Mouse (Mus musculus) kidney, postnatal 10 days (tissue): ENCODE data around the gene Xrn1.
A peak's percentile ranks its signal among the peaks of the same experiment; 100 is the strongest.
"Not testable (repeated sequence)": the region's sequence is repeated elsewhere in the genome, so short reads cannot be mapped to it uniquely, and the experiment has no call there.

ENCODE experiments used
- DNase-seq: peaks from one replicate; pipeline ENCODE4 v3.0.0; 2021; ENCODE audit warnings: mixed read lengths

Gene Xrn1

DNA sequence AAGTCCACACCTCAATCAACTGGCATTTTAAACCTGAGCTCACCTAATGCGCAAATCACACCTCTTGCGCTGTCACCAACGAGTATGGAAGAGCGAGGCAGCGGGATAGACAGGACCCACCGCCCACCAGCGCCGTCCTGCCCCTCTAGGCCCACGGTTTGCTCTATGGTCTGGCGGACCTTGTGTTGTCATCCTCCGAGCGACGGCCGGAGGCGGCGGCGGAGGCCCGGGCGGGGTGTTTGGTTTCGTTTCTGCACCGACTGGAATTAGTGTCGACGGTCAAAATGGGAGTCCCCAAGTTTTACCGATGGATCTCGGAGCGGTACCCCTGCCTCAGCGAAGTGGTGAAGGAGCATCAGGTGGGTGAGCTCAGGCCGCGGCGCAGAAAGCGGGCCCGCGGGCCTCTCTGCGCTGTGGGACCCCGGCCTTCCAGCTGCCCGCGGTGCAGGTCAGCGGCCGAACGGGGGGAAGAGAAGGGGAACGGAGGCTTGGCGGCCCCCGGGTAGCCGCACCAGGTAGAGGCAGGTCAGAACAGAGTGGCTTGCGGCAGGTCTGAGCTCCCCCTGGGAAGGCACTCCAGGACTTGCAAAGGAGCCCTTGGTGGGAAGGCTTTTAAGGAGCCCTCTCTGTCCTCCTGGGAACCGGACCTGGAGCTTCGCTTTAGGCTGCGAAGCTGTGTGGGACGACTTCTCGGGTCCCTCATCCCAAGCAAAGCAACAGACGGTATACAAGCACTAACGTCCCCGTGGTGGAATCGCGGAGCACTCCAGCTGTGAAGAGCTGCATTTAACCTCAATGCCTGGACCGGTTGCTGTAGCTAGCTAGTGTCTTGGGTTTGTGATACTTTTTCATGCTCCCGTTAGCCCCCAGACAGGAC is at the start of gene Xrn1:
Gene Xrn1, plus strand, starts transcription at position 176 of the 877 bp plus-strand sequence.
- peak; percentile 96 for DNase-seq

DNA sequence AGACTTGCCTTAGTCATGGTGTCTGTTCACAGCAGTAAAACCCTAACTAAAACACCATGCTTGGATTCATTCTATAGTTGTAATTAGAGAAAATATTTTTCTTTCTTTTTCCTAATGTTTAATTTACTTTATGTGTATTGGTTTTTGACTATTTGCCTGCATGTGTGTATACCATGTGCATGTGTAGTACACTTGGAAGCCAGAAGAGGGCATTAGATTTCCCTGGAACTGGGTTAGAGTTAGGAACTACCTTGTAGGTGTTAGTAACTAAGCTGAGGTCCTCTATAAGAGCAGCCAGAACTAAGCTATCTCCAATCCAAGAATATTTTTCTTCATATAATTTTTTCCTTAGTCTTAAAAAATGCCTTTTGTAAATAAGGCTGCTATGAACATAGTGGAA is 21.7 kb upstream of the Xrn1 start:
- no peak for DNase-seq

DNA sequence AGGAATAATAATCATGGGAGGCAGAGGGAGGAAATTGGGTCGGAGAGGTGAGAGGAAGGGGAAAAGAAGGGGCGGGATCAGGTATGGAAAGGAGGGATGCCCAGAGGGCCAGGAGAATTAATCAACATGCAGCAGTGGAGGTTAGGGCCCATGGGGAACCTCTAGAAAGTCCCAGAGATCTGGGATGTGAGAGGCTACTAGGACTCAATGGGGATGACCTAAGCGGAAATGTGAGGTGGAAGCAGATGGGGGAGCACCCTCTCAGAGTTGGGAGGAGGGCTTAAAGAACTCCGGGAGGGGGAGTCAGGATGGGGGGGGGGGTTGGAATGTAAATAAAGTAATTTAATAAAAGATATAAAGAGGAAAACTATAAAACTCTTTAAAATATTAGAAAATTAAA is 902 bp upstream of the Xrn1 start:
- no peak for DNase-seq

DNA sequence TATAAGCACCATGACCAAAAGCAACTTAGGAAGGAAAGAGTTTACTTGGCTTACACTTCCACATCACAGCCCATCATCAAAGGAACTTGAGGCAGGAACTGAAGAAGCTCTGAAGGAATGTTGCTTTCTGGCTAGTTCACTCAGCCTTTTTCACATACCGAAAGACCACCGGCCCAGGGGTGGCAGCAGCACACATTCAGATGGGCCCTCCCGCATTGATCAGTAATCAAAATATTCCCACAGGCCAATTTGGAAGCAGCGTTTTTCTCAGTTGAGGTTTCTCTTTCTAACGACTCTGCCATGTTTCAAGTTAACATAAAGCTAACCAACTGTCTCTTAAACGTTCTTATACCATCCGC is 355 bp upstream of the Xrn1 start:
- peak; percentile 38 for DNase-seq

DNA sequence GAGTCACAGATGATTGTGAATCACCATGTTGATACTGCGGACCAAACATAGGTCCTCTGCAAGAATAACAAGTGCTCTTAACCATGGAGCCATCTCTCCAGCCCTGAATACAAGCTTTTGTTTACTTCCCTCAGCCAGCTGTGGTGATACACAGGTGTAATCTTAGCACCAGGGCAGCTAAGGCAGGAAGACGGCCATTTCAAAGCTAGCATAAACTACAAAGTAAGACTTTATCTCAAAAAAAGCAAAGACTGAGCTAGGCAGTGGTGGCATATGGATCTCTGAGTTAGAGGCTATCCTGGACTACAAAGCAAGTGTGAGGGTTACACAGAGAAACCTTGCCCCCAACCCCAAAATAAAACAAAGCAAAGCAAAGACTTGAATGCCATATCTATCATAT is 3.1 kb downstream of the Xrn1 start:
- DNase-seq, result no peak

DNA sequence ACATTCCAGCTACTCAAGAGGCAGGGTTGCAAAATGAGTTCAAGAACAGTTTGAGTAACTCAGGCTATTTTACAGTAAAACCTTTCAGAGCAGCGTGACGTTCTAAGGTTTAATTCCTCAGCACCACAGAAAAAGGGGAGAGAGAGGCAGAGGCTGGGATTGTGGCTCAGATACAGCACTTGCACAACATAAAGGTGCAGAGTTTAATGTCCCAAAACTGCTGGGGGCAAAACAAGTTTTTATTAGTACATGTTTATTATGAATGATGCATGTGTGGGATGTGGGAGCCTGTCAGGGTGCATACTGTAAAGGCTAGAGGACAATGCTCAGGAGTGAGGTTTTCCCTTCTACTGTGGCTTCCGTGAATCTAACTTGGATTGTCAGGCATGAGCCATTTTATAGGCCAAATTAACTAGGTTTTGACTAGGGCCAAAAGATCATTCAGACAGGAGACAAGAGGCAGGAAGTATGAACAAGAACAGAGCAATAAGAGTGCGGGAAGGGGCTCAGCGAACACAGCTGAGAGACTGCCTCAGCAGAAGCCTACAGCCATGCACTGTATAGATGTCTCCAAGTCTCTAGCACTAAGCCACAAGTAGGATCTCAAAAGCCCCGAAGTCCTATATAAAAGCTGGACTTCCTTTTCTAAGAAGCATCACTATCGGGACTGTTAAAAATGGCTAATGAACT is 3.6 kb downstream of the Xrn1 start:
- DNase-seq, result no peak

DNA sequence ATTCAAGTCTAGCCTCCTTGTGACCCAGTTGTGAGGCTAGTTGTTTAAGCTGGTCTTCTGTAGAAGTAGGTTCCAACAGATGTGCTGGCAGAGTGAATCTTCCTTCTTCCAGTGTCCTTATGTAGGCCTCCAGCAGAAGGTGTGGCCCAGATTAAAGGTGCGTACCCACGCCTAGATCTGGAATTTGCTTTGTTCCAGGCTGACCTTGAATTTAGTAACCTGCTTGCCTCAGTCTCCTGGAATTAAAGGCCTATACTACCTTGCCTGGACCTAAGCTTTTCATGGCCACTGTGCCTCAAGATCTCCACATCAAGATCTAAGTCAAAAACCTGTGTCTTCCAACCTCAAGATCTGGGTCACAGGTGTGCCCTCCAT is 4.2 kb downstream of the Xrn1 start:
- not testable (repeated sequence) for DNase-seq

DNA sequence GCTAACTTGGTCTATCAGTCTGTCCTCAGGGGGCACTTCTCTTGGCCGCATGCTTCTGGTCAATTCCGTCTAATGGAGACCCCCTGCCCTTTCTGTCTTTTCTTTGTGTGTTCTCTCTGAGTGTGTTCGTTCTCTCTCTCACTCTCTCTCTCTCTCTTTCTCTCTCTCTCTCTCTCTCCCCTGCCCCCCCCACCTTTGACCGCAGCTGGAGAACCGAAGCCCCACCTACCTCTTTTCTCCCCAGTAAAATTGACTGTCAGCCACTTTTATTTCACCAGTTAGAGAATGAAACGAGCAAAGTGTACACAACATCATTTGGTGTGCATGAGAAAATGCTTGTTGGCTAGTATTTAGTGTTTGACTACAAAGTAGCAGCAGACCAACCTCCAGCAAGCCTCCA is 4.7 kb downstream of the Xrn1 start:
- DNase-seq, result no peak

DNA sequence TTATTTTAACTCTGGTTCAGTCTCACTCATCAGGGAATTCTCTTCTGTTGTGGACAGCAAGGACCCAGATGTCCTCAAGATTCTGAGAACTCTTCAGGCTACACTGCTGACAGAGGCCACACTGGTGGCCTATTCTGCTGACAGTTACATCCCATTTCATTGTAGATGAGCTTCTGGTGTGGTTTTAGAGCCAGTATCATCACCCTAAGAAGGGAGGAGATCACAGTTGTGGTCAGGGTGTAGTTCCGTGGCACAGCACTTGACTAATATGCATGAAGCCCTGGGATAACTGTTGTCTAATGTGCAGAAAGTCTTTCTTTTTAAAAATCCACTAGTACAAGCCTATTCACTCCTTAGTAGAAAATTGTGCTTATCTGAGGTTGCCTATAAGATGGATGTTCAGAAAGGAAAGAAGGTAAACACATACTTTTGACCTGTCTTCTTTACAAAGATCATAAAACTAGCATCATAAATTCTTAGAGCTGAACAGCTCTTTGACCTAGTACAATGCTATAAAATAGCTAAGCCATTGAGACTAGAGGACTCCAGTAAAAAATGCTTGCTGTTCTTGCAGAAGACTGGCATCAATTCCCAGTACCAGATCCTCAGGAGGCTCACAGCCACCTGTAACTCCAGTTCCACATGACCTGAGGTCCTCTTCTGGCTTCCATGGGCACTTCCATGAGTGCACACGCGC is 5.3 kb downstream of the Xrn1 start:
- no peak for DNase-seq

DNA sequence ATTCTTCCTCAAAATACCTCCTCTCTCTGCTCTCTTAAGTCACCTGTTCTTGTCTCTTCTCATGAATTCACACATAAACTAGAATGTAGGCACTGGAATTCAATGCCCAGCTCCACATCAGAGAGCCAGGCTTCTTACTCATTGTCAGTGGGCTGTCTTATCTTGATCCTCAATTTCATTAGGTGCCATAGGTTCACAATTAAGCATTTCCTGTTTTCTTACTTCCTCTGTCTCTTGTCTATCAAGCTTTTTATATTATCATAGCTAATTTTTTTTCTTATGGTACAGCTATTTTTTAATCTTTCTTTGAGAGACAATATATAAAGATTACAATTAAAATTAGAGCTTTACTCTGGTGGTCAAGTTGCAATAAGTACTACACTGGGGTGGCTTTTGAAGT is 6.5 kb downstream of the Xrn1 start:
- DNase-seq, result no peak

DNA sequence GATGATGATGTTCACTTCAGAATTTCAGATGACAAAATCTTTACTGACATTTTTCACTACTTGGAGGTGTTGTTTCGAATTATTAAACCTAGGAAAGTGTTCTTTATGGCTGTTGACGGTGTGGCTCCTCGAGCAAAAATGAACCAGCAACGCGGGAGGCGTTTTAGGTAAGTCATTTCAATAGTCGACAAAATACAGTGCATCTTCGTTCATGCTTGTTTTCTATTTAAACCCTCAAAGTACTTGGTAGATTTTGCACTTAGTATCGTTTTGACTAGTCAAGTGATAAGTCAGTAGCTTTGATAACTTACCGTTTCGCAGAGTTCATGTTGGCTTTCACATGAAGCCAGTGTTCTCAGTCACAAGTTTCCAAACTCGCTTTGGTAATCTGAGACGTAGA is 9.5 kb downstream of the Xrn1 start:
- no peak for DNase-seq

DNA sequence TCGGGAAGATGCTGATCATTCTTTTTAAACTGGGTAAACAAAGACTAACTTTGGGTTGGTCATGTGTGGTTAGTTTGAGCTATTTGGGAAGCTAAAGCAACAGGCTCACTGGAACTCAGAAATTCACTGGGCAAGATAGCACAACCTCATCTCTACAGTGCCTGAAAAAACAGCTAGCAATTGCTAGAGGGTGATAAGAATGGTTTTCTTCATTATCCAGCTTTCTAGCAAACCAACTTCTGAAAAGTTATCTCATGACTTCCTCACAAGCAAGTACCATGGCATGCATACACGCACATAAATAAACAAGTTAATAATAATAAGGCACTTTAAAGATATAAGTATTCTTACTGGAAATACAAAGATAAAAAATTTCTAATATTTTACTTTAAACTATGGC is 23.7 kb downstream of the Xrn1 start:
- DNase-seq, result no peak

DNA sequence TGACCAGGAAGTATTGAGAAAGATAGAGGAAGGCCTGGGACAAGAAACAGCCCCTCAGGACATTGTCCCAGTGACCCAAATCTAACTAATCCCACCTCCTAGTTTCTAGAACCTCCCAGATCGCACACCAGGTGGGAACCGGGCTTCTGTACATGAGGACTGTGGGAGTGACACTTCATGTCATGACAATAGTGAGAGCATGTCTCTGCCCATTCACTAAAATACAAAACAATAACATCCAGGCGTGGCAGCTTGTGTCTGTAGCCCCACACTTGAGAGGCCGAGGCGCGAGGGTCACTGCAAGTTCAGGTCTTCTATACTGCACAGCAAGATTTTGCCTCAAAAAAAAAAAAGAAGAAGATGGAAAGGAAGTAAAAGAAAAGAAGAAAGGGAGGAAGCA is 25.3 kb downstream of the Xrn1 start:
- no peak for DNase-seq

DNA sequence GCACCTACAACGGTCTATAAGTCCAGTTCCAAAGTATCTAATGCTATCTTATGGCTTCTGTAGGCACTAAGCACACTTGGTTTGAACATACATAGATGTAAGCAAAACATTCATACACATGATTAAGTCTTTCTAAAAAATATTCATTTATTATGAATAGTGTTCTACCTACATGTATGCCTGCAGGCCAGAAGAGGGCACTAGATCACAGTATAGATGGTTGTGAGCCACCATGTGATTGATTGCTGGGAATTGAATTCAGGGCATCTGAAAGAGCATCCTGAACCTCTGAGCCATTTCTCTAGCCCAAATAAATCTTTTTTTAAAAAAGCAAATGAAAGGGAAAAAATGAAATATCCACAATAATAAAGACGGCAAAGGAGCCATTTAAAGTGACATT is 37.7 kb downstream of the Xrn1 start:
- DNase-seq, result no peak

DNA sequence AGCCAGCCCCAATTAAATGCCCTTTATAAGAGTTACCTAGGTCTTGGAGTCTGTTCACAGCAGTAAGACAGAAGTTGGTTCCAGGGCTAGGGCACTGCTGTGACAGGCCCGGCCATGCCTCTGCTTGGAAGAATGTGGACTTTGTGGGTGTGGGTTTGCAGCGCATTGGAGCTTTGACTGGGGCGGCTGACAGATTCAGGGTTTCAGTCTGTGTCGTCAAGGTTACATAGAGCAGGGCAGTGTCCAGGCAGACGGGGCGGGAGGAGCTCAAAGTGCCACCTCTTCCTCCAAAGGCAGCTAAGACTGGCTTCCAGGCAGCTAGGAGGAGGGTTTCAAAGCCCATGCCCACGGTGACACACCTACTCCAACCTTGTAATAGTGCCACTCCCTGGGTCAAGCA is 49.9 kb downstream of the Xrn1 start:
- DNase-seq, result no peak

DNA sequence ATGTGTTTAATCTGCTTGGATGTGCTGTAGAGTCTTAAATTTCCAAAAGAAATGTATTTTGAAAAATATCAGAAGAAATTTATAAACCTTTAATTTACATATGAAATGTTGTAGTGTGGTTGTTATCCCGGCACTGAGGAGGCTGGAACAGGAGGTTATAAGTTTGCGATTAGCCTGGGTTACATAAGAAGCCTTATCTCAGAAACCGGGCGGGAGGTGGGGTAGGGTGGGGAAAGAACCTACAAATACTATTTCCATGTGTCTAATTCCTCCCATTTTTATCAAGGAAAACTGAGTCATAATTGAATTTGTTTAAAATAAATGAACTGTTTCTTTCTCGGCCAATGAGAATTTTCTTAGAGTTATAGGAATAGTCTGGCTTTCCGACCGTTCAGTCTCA is 56.1 kb downstream of the Xrn1 start:
- DNase-seq, result no peak

DNA sequence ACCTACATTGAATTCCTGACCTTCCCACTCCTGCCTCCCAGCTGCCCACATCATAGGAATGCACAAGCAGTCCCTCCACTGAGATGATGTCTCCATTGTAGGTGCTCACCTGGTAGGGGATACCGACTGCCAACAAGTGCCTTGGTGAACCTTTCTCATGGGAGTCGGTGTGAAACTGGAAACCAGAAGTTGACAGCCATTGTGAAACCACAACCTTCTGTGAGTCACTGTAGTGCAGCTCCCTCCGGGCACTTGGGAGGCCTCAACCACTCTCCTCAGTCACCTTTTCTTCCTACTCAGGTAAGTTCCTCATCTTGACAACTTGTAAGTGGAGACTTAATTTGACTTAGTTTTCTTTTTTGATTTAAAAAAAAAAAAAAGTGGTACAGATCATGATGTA is 69.4 kb downstream of the Xrn1 start:
- no peak for DNase-seq

DNA sequence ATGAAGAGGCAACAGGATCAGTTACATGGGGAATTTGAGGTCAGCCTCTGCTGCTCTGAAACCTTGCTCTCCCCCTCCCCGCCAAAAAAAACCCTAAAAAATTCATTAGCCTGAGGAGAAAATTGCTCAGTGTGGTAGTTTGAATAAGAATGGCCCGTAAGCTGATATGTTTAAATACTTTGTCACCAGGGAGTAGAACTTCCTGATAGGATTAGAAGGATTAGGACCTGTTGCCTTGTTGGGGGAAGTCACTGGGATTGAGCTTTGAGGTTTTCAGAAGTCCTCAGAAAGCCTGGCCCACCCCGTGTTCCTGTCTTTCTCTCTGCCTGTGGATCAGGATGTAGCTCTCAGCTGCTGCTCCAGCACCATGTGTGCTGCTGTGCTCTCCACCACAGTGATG is 73.4 kb downstream of the Xrn1 start:
- DNase-seq, result no peak

DNA sequence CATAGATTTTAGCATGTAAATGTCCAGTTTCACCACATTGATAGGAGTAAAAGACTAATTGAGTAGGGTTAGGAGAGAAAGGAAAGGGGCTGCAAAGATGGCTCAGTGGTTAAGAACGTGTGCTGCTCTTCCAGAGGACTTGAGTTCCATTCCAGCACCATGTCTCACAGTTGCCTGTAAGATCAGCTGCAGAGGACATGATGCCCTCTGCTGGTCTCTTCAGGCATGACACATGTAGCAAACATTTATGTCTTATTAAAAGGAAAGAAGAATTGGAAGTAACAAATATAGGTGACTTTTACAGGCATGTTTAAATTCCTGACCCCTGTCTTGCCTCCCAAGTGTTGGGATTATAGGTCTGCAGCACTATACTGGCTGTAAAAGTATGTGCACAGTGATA is 74.3 kb downstream of the Xrn1 start:
- peak; percentile 59 for DNase-seq

DNA sequence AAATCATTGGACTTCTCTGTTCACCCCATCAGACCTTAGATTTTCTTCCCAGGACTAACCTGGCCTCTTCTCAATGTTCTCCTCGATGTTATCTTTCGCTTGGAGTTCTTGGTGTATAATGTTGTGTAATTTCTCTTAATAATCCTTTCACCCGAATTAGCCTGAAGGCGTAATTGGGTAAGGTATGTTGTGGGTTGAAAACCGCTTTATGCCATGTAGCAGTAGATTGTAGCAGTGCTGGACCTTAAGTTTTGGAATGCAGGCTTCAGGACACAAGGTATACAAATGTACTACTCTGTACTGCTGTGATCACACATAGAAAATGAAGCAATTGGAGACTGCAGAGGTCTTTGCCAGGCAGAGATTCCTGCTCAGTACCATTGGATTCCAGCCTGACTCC is 75.3 kb downstream of the Xrn1 start:
- DNase-seq, result no peak

DNA sequence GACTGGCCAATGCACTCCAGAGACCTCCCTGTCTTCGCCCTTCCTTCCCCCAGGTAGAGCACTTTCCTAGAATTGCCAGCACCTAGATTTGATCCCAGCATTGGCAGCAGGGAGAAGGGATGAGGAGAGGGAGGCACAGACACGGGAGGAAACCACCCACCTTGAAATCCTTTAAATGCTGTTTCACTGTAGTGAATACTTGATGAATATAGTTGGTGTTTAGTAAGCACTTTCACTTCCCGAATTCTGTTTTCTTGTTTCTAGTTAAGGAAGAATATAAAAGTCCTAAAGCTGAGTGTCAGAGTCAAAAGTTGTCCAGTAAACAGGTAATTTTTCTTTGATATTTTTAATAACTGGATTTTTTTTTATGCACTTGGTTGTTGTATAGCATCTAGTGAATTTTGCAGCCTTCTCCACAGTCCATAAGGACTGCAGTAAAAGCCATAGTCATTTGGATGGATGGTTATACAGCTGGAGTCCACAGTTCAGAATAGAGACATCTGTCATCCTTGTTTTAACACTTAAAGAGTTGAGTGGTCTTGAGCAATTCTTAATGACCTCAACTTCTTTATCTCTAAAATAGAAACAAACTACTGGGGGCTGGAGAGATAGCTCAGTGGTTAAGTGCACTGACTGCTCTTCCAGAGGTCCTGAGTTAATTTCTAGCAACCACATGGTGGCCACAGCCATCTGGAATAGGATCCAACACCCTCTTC is 81.0 kb downstream of the Xrn1 start:
- no peak for DNase-seq

DNA sequence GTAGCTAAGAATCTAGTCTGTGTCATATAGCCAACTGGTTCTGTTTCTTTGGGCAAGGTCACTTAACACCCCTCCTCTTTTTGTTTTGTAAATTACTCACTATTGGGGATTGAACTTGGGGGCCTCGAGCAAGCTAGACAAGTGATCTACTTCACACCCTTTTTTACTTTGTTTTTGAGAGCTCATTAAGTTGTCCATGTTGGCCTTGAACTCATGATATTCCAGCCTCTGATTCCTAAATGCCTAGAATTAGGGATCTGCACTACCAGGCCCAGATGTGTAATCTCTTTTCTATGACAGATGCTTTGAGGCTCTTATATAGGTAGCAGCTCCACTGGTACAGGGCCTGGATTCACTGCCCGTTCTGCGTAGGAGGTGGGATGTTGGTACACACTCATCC is 89.7 kb downstream of the Xrn1 start:
- no peak for DNase-seq

DNA sequence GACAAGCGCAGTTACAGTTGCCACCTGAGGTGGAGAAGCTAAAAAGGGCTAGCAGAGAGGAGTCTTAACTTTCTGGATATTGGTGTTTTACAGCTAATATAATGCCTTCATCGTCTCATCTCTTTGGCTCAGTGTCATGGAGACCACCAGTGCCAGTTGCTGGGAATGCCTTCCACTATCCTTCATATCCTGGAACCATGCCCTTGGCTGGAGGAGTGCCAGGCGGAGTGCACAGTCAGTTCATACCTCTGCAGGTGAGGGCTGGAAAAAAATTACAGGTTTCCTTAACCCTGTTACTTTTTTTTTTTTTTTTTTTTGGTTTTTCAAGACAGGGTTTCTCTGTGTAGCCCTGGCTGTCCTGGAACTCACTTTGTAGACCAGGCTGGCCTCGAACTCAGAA is 96.9 kb downstream of the Xrn1 start:
- DNase-seq, result peak; percentile 39
